Mouse (Mus musculus) hindbrain, embryonic 11.5 days (tissue): Measurements from ENCODE around the gene Acbd4. TPM values are rescaled to one million over a fixed set of nuclear protein-coding genes. Genes with fewer than 3 reads are reported as not detected.
A peak's percentile ranks its signal among the peaks of the same experiment; 100 is the strongest.

Experiments
- ATAC-seq: fragments of 200-750 bp; cut with Nextera tagmentation; 2 replicates; pipeline ENCODE4 v1.8.0; 2017; ENCODE audit warnings: mild to moderate bottlenecking, moderate TSS enrichment, moderate library complexity; ENCODE audit not compliant: low FRiP score
- DNase-seq: peaks from one replicate; pipeline ENCODE4 v3.0.0-alpha.2; 2015; ENCODE audit warnings: low spot score
- H3K27ac ChIP-seq: fragments of 300-500 bp; sonication (generic); 2 replicates; pipeline ENCODE4 v1.5.1; 2014; ENCODE audit warnings: mild to moderate bottlenecking, low read depth, low read length
- H3K27me3 ChIP-seq: fragments of 300-500 bp; sonication (generic); 2 replicates; pipeline ENCODE4 v1.6.1; 2014; ENCODE audit warnings: mild to moderate bottlenecking, low read length, moderate library complexity, mixed read lengths; ENCODE audit not compliant: control insufficient read depth, insufficient read depth
- H3K36me3 ChIP-seq: fragments of 300-500 bp; sonication (generic); 2 replicates; pipeline ENCODE4 v1.6.1; 2014; ENCODE audit warnings: mild to moderate bottlenecking, low read length, moderate library complexity, mixed read lengths; ENCODE audit not compliant: control insufficient read depth, insufficient read depth
- H3K4me1 ChIP-seq: fragments of 300-500 bp; sonication (generic); replicated peaks from 2 replicates; pipeline ENCODE4 v1.6.1; 2014; ENCODE audit warnings: low read length, mixed read lengths; ENCODE audit not compliant: control insufficient read depth, insufficient read depth
- H3K4me2 ChIP-seq: fragments of 300-500 bp; sonication (generic); replicated peaks from 2 replicates; pipeline ENCODE4 v1.6.1; 2014; ENCODE audit warnings: mild to moderate bottlenecking, low read depth, low read length
- H3K4me3 ChIP-seq: fragments of 300-500 bp; sonication (generic); 2 replicates; pipeline ENCODE4 v1.5.1; 2014; ENCODE audit warnings: low read depth, low read length
- H3K9ac ChIP-seq: fragments of 300-500 bp; sonication (generic); 2 replicates; pipeline ENCODE4 v1.6.1; 2014; ENCODE audit warnings: low read depth, low read length
- H3K9me3 ChIP-seq: fragments of 300-500 bp; sonication (generic); 2 replicates; pipeline ENCODE4 v1.6.1; 2016; ENCODE audit warnings: low read length; ENCODE audit not compliant: control insufficient read depth
- WGBS: fragments of 180-500 bp; shearing (Covaris S2); extraction: QIAGEN DNeasy Blood & Tissue Kit; methylation state at CpG from one replicate; pipeline ENCODE4 v1.1.7; 2014; 5-methylcytosine and 5-hydroxymethylcytosine counted together
- polyA plus RNA-seq: library from polyadenylated mRNA; unstranded; fragments of >200 nt; fragmentation: Nextera tagmentation; extraction: Ambion mirVana; gene quantifications from 2 replicates; pipeline ENCODE4 v1.2.1, GENCODE M21; 2014

Acbd4 gene
- polyA plus RNA-seq, 1 experiment from 2014 or later = 6.2 TPM

DNA sequence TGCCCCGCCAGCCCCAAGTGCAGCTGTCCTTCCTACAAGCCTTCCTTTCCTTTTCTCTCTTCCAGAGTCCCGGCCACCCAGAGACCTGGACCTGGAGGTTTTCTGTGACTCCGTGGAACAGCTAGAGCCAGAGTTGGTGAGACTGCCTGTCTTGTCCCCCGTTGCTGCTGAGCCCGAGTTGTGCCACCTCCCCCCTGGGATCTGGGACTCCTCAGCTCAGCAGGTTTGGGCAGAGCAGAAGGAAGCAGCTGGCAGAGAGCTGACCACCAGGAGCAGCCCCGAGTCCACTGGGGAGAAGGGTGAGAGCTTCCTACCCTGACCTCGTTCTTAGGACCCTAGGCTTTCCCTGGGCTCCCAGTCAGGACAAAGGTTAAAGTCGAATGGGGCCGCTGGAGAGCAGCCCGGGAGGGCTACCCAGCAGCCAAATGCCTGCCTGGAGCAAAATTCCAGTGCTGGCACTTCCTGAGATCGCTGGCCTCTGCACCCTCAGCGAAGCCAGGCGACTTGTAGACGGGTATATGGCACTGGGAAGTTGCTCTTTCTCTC is 3.8 kb downstream of the Acbd4 start:
- DNase-seq = no peak
- WGBS = 56% methylated on average over 14 of the region's 14 CpGs
- H3K27me3 ChIP-seq = peaks cover 18% of the 10 kb centered on the region

DNA sequence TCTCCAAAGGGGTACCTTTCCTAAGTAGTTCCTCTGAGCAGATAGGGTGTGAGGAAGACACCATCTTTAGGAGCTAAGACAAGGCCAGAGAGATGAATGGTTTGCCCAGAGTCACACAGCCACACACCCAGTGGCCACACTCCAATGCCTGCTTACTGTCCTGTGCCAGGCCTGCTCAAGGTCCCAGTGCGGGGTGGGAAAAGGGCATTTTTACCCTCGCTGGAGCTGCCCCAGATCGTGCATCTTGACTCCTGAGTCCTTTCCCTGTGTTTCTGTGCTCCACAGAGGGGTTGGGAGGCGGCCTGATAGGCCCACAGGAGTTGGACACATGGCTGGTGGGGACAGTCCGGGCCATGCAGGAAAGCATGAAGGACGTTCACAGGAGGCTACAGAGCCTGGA is 4.3 kb downstream of the Acbd4 start:
- ATAC-seq = no peak
- 92% methylated on average over 6 of the region's 6 CpGs for WGBS
- no peak overlapping the region for H3K27ac ChIP-seq

More for the DNA sequence above, 3.8 kb downstream of the Acbd4 start:
- Histone ChIP-seq H3K4me3 (no peak overlapping the region), H3K9me3 (no peaks in the 10 kb centered on the region), H3K9ac (no peak overlapping the region), H3K36me3 (no peaks in the 10 kb centered on the region), H3K4me1 (0 out of 2 replicates have a peak, but pooled peaks cover 2% of the 10 kb centered on the region), H3K4me2 (no peak overlapping the region), H3K27ac (no peak overlapping the region)
- ATAC-seq = no peak

DNA sequence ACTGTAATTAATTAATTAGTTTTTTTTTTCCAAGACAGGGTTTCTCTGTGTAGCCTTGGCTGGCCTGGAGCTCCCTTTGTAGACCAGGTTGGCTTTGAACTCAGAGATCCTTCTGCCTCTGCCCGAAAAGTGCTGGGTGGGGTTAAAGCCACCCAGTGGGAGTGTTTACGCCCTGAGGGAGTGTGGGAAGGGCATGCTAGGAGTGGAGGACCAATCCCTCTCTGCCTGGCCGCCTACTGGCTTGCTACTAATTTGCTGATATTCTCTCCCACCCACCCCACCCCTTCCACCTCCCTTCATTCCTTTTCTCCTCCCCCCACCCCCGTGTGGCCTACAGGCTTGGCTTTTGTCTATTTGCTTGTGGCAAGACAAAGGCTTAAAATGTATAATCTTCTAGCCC is 4.9 kb downstream of the Acbd4 start:
- H3K27me3 ChIP-seq = peaks cover 12% of the 10 kb centered on the region

More for the DNA sequence above, 4.3 kb downstream of the Acbd4 start:
- no peaks in the 10 kb centered on the region for H3K36me3 ChIP-seq
- no peak for DNase-seq
- no peak overlapping the region for H3K9ac ChIP-seq
- H3K4me1 ChIP-seq = 0 out of 2 replicates have a peak, but pooled peaks cover 2% of the 10 kb centered on the region
- H3K4me3 ChIP-seq = no peak overlapping the region
- no peaks in the 10 kb centered on the region for H3K9me3 ChIP-seq
- H3K27me3 ChIP-seq = peaks cover 13% of the 10 kb centered on the region
- H3K4me2 ChIP-seq = no peak overlapping the region

DNA sequence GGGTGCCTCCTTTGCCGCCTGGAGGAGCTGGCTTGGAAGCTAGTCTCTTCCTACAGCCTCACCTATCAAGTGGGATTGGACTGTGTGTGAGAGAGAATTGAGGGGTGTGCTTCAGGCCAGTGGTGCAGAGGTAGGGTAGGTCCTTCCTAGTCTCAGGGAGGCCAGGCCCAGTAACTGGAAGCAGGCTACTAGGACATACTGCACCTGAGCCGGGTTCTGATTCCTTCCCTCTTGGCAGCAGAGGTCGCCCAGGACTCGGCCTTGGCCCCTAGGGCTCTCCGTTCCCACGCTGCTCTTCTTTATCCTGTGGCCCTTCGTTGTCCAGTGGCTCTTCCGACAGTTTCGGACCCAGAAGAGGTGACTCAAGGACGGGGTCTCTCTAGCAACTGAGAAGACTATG is 9.8 kb downstream of the Acbd4 start:
- Histone ChIP-seq H3K9ac (no peak overlapping the region), H3K4me2 (no peak overlapping the region), H3K9me3 (no peaks in the 10 kb centered on the region), H3K27me3 (peaks cover 23% of the 10 kb centered on the region), H3K4me3 (no peak overlapping the region; the same call in 1 of the 2 replicates), H3K4me1 (peaks cover 5% of the 10 kb centered on the region; the same call in 1 of the 2 replicates), H3K36me3 (no peaks in the 10 kb centered on the region), H3K27ac (no peak overlapping the region)
- no peak for ATAC-seq
- no peak for DNase-seq
- whole genome bisulfite sequencing = 16% methylated on average over 10 of the region's 10 CpGs

More for the DNA sequence above, 4.9 kb downstream of the Acbd4 start:
- H3K4me1 ChIP-seq = no peaks in the 10 kb centered on the region
- H3K36me3 ChIP-seq = no peaks in the 10 kb centered on the region
- no peaks in the 10 kb centered on the region for H3K9me3 ChIP-seq
- H3K27ac ChIP-seq = no peak overlapping the region
- DNase-seq = no peak
- ATAC-seq = no peak
- H3K4me2 ChIP-seq = no peak overlapping the region
- H3K9ac ChIP-seq = no peak overlapping the region
- no peak overlapping the region for H3K4me3 ChIP-seq
- 70% methylated on average over 4 of the region's 4 CpGs for WGBS

DNA sequence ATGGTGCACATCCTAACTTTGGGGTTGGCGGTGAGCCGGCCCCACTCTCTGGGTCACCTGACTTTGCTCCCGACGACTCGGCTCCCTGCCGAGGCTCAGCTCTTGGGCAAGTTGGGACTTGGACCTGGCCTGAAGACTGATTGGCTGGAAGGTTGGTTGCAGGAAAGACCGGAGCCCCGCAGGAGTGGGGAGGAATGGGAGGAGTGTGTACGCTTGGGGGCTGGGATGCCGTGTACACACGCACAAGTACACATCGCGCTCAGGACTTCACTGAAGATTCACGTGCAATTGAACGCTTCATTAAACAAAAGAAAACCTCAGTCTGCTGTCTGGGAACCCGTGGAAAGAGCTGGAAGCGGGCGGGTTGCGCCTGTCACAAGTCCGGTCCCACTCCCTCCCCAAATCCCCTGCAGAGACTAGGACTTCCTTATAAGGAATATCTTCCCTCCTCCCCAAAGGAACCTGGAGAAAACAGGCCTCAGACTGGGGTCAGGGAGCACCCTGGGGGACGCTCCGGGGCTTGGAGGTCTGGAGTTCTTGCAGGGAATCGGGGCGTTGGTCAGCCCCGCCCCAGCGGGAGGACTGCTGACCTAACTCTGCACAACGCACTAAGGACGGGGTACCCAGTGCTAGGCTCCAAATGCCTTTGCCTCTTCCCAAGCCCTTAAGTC is 10.5 kb downstream of the Acbd4 start:
- H3K27ac ChIP-seq = no peak overlapping the region
- ATAC-seq = no peak
- 1% methylated on average over 26 of the region's 28 CpGs for WGBS
- no peaks in the 10 kb centered on the region for H3K36me3 ChIP-seq
- H3K4me3 ChIP-seq = peak overlapping the region; percentile 19; the same call in 1 of the 2 replicates
- H3K27me3 ChIP-seq = peaks cover 23% of the 10 kb centered on the region
- no peaks in the 10 kb centered on the region for H3K9me3 ChIP-seq
- peak overlapping the region; percentile 46 for H3K9ac ChIP-seq
- H3K4me1 ChIP-seq = peaks cover 5% of the 10 kb centered on the region; the same call in 1 of the 2 replicates
- H3K4me2 ChIP-seq = peak overlapping the region; percentile 41
- DNase-seq = peak; percentile 48

DNA sequence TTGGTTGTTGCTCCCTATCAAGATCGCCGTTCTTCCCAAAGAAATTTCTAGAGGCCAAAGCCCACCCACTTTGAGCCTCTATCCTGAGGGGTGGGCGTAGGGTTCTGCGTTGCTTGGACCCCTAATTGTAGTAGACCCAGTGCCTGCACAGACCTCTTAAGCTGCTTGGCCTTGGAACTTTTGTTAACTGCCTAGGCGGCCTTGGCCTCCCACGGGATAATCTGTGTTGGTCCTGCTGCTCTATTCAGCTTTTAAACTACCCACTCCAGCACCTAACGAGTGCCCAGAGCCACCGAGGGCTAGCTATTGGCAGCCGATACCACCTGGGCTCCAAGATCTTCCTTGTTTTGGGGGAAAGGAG is 11.1 kb downstream of the Acbd4 start:
- H3K9ac ChIP-seq = no peak overlapping the region
- 18% methylated on average over 9 of the region's 9 CpGs for WGBS
- no peak overlapping the region for H3K27ac ChIP-seq
- H3K36me3 ChIP-seq = no peaks in the 10 kb centered on the region
- no peak for ATAC-seq
- peak; percentile 20 for DNase-seq
- H3K4me3 ChIP-seq = no peak overlapping the region; the same call in 1 of the 2 replicates
- H3K27me3 ChIP-seq = peaks cover 23% of the 10 kb centered on the region
- H3K4me1 ChIP-seq = peaks cover 5% of the 10 kb centered on the region; the same call in 1 of the 2 replicates
- no peaks in the 10 kb centered on the region for H3K9me3 ChIP-seq
- no peak overlapping the region for H3K4me2 ChIP-seq

DNA sequence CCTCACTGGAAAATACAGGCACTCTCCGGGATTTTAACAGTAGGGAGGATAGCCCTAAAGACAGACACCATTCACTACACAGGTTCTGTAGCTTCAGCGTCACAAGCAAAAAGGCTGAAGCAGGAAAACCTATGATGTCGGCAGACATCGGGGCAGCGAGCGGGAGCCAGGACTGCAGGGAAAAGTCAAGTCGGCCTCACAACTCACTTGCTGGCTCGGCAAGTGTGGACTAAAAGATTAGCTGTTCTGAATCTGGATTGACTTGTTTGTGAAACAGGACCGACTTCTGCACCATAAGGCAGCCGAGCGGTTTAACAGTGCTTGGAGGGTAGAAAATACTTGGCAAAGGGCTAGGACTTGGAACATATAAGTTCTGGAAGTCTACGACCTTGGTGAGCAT is 11.5 kb downstream of the Acbd4 start:
- Histone ChIP-seq H3K36me3 (no peaks in the 10 kb centered on the region), H3K27ac (no peak overlapping the region), H3K9ac (no peak overlapping the region), H3K4me1 (peaks cover 5% of the 10 kb centered on the region; the same call in 1 of the 2 replicates), H3K9me3 (no peaks in the 10 kb centered on the region), H3K4me3 (no peak overlapping the region), H3K27me3 (peaks cover 23% of the 10 kb centered on the region), H3K4me2 (no peak overlapping the region)
- DNase-seq (no peak), ATAC-seq (no peak)
- WGBS = 29% methylated on average over 12 of the region's 12 CpGs

DNA sequence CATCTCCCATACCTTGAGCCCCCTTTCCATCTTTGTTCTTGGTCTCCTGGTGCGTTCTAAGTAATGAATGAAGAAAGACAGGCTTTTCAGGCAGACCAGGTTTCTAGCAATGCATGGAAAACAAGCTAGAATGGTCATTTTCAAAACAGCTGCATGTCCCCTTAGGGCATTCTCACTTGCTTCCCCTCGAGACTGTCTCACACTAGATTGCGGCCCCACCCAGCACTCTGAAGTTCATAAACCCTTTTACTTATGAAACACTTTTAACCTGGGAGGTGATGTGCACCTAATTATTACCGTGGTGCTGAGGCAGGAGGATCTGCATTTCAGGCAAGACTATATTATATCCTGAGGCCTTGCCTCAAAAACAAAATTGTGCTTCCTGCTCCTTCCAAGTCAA is 12.3 kb downstream of the Acbd4 start:
- H3K4me2 ChIP-seq = no peak overlapping the region
- H3K4me3 ChIP-seq = no peak overlapping the region; the same call in 1 of the 2 replicates
- H3K27ac ChIP-seq = no peak overlapping the region
- ATAC-seq = no peak
- H3K9ac ChIP-seq = no peak overlapping the region
- no peaks in the 10 kb centered on the region for H3K9me3 ChIP-seq
- DNase-seq = no peak
- H3K36me3 ChIP-seq = no peaks in the 10 kb centered on the region
- peaks cover 5% of the 10 kb centered on the region; the same call in 1 of the 2 replicates for H3K4me1 ChIP-seq
- H3K27me3 ChIP-seq = peaks cover 23% of the 10 kb centered on the region
- 86% methylated on average over 4 of the region's 4 CpGs for WGBS
